Mouse (Mus musculus) midbrain, embryonic 14.5 days (tissue): Measurements from ENCODE around the gene Pdia4. TPM values are rescaled to one million over a fixed set of nuclear protein-coding genes. Genes with fewer than 3 reads are reported as not detected.
A peak's percentile ranks its signal among the peaks of the same experiment; 100 is the strongest.

Experiments
- ATAC-seq: fragments of 200-750 bp; cut with Nextera tagmentation; 2 replicates; pipeline ENCODE4 v1.8.0; 2017; ENCODE audit warnings: moderate number of reproducible peaks, moderate library complexity; ENCODE audit not compliant: low FRiP score, low TSS enrichment
- DNase-seq: peaks from one replicate; pipeline ENCODE4 v3.0.0-alpha.2; 2015
- H3K27ac ChIP-seq: fragments of 300-500 bp; sonication (generic); replicated peaks from 2 replicates; pipeline ENCODE4 v1.5.1; 2014; ENCODE audit warnings: mild to moderate bottlenecking, low read depth, low read length, moderate library complexity
- H3K27me3 ChIP-seq: fragments of 300-500 bp; sonication (generic); 2 replicates; pipeline ENCODE4 v1.6.1; 2014; ENCODE audit warnings: low read length, control low read depth, mixed read lengths; ENCODE audit not compliant: control insufficient read depth, insufficient read depth
- H3K36me3 ChIP-seq: fragments of 300-500 bp; sonication (generic); 2 replicates; pipeline ENCODE4 v1.6.1; 2014; ENCODE audit warnings: low read length, control low read depth; ENCODE audit not compliant: control insufficient read depth, insufficient read depth
- H3K4me1 ChIP-seq: fragments of 300-500 bp; sonication (generic); 2 replicates; pipeline ENCODE4 v1.6.1; 2014; ENCODE audit warnings: mild to moderate bottlenecking, antibody characterized with exemption, low read length, control low read depth; ENCODE audit not compliant: control insufficient read depth, insufficient read depth
- H3K4me2 ChIP-seq: fragments of 300-500 bp; sonication (generic); 2 replicates; pipeline ENCODE4 v1.6.1; 2014; ENCODE audit warnings: mild to moderate bottlenecking, low read length, moderate library complexity
- H3K4me3 ChIP-seq: fragments of 300-500 bp; sonication (generic); replicated peaks from 2 replicates; pipeline ENCODE4 v1.5.1; 2014; ENCODE audit warnings: low read depth, low read length
- H3K9ac ChIP-seq: fragments of 300-500 bp; sonication (generic); replicated peaks from 2 replicates; pipeline ENCODE4 v1.6.1; 2014; ENCODE audit warnings: mild to moderate bottlenecking, low read length, moderate library complexity
- H3K9me3 ChIP-seq: fragments of 300-500 bp; sonication (generic); 2 replicates; pipeline ENCODE4 v1.6.1; 2016; ENCODE audit warnings: low read length, control low read depth, mixed read lengths; ENCODE audit not compliant: control insufficient read depth
- WGBS: fragments of 180-500 bp; shearing (Covaris S2); extraction: QIAGEN DNeasy Blood & Tissue Kit; methylation state at CpG from one replicate; pipeline ENCODE4 v1.1.7; 2014; 5-methylcytosine and 5-hydroxymethylcytosine counted together
- polyA plus RNA-seq: library from polyadenylated mRNA; unstranded; fragments of >200 nt; fragmentation: Nextera tagmentation; extraction: Ambion mirVana; gene quantifications from 2 replicates; pipeline ENCODE4 v1.2.1, GENCODE M21; 2014

Pdia4 gene
- polyA plus RNA-seq, 1 experiment from 2014 or later: 148 TPM

DNA sequence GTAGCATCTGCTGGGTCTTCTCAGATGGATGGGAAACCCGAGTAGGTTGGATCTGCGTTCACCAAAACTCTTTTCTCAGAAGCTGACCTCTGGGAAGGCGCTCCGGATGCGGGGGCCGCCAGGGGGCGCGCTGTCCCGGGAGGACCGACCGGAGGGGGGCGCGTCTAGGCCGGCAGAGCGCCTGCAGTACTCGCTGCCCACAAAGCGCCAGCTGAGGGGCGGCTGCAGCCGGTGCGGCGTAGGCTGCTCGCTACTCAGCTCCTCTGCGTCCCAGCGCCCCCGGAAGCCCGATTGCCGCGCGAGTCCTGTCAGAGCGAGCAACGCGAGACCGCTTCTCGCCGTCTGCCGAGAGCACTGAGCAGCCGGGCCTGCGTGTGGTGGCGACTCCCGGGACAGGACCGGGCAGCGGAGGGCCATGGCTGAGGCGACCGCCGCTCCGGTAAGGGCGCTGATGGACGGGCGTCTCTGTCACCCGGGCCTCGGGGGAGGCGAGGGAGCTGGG lies 22.3 kb upstream of the Pdia4 start, which contains the start of gene Zfp398:
Zfp398 (plus strand) TSS at position 180 of the 502 bp plus-strand sequence.
- under 1% methylated on average over 52 of the region's 52 CpGs for WGBS

DNA sequence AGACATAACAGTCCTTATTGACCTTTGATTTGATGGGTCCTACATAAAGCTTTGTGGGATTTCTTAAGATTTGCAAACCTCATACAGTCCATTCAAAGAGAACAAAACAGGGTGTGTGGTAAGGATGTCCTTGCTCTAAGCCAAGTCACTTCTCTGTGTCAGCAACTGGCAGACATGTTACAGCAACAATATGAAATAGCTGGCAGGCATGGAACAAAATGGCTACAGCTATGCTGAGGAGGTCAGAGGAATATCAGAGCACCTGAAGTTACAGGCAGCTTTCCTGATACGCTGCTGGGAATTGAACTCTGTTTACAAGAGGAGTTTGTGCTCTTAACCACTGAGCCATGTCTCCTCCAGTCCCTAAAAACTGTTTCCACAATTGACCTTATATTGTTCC lies 19.0 kb upstream of the Pdia4 start:
- ATAC-seq (no peak), DNase-seq (no peak)
- Histone ChIP-seq H3K27ac (no peak overlapping the region), H3K4me1 (peaks cover 16% of the 10 kb centered on the region), H3K4me3 (no peak overlapping the region), H3K9me3 (no peaks in the 10 kb centered on the region), H3K9ac (no peak overlapping the region), H3K36me3 (no peaks in the 10 kb centered on the region), H3K27me3 (no peaks in the 10 kb centered on the region), H3K4me2 (no peak overlapping the region)
- WGBS: 88% methylated on average over 1 of the region's 1 CpGs

More for the DNA sequence above, 22.3 kb upstream of the Pdia4 start, which contains the start of gene Zfp398:
- Histone ChIP-seq H3K4me3 (peak within 1 kb of the TSS; percentile 96), H3K36me3 (peaks cover 5% of the 10 kb centered on the region), H3K9me3 (no peaks in the 10 kb centered on the region), H3K9ac (peak within 1 kb of the TSS; percentile 95), H3K27ac (peak within 1 kb of the TSS; percentile 97), H3K27me3 (no peaks in the 10 kb centered on the region), H3K4me1 (peaks cover 14% of the 10 kb centered on the region; the same call in 1 of the 2 replicates), H3K4me2 (peak within 1 kb of the TSS; percentile 84)
- DNase-seq (peak; percentile 96), ATAC-seq (peak; percentile 94)

DNA sequence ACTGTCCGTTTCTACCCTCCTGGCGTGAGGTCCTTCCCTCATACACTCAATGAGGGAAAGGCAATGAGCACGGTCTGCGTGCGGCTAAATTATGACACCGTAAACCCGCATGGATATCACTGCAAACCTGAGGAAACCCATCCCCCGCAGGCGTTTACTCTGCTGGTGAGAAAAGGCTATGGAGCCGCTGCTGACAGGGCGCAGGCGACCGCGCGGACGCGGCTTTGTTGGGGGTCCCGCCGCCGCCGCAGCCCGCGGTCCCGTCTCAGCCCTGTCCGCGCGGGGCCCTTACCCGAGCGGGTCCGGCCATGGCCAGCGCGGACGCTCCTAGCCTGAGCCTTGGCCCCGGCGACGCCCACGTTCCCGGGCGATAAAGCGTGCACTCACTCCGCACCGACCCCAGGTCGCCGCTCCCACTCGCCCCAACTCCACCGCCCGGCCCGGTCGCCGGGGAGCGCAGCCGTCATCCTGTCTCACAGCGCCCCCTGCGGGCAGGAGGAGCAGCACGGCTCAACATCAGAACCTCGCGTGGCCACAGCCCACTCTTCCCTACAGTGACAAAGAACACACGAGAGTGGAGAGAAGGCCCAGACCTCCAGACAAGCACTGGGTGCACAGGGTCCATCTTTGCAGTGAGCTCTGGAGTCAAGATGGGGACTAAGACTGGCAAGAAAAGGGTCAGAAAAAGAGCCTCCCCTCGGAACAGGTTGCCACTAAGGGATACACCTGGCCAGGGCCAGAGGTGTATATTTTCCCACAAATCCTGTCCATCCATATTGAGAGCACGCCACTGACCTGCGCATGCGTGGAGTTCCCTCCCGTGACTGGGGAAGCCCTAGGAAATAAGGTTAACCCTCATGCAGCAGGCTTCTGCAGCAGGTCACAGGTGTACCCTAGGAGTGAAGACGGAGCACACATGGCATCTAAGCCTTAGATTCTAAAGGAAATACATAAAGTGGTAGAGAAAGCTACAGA lies 17.2 kb upstream of the Pdia4 start, which contains the start of gene Zfp786:
Zfp786 (minus strand) TSS at position 764 of the 975 bp plus-strand sequence.
- ATAC-seq (peak; percentile 90), DNase-seq (peak; percentile 97)
- Histone ChIP-seq H3K4me2 (peak within 1 kb of the TSS; percentile 66), H3K27me3 (no peaks in the 10 kb centered on the region), H3K9ac (peak within 1 kb of the TSS; percentile 93), H3K9me3 (no peaks in the 10 kb centered on the region), H3K27ac (peak within 1 kb of the TSS; percentile 98), H3K4me3 (peak within 1 kb of the TSS; percentile 79), H3K36me3 (peaks cover 3% of the 10 kb centered on the region), H3K4me1 (peaks cover 10% of the 10 kb centered on the region)
- WGBS: under 1% methylated on average over 64 of the region's 64 CpGs

DNA sequence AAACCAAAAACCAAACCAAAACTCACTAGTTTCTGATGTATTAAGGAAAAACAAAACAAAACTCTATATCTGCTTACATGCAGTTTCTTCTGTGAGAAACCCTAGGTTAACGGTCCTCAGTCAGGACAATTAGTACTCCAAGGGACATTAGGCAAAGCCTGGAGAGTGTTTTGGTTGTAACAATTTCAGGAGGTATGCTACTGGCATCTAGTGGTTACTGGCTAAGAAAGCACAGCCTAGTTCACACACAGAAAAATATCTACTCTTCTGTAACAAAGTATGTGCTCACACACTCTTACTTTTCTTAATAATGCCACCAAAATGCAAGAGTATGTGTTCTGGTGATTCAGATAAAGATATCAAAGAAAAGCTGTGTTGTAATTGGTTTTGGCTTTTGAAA lies 15.7 kb upstream of the Pdia4 start:
- peak overlapping the region; percentile 79 for H3K4me3 ChIP-seq
- H3K4me1 ChIP-seq: peaks cover 10% of the 10 kb centered on the region
- WGBS: 35% methylated on average over 1 of the region's 1 CpGs
- H3K36me3 ChIP-seq: peaks cover 17% of the 10 kb centered on the region
- H3K27ac ChIP-seq: no peak overlapping the region; the same call in 1 of the 2 replicates
- no peaks in the 10 kb centered on the region for H3K9me3 ChIP-seq
- H3K27me3 ChIP-seq: no peaks in the 10 kb centered on the region
- peak overlapping the region; percentile 93; the same call in 1 of the 2 replicates for H3K9ac ChIP-seq
- DNase-seq (peak; percentile 64), ATAC-seq (no peak)
- H3K4me2 ChIP-seq: peak overlapping the region; percentile 66

GRCm38 (mm10) chr6:47827462-47827861 lies 14.2 kb upstream of the Pdia4 start:
- H3K4me3 ChIP-seq: no peak overlapping the region

DNA sequence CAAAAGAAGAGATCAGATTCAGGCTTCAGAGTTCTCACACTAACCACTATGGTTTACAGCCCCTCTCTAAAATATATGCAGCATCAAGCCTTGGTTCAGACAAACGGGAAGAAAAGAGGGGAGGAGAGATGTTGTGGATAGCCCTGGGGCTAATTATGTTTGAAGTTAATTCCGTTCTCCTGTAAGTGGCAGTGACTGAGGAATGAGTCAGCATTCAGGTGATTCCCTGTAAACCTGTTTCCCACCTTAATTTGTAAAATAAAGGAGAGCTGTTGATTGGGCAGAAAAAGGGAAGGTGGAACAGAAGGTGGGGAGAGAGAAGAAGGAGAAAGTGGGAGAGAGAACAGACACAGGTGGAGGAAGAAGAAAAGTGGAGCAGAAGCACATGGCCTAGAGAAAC lies 11.0 kb upstream of the Pdia4 start:
- Histone ChIP-seq H3K36me3 (peaks cover 64% of the 10 kb centered on the region), H3K4me2 (no peak overlapping the region), H3K27me3 (no peaks in the 10 kb centered on the region), H3K4me1 (peaks cover 7% of the 10 kb centered on the region), H3K4me3 (no peak overlapping the region), H3K9me3 (no peaks in the 10 kb centered on the region), H3K9ac (no peak overlapping the region), H3K27ac (no peak overlapping the region)
- 61% methylated on average over 2 of the region's 2 CpGs for WGBS
- DNase-seq (no peak), ATAC-seq (no peak)

More at GRCm38 (mm10) chr6:47827462-47827861, 14.2 kb upstream of the Pdia4 start:
- DNase-seq: no peak
- ATAC-seq: no peak
- H3K9ac ChIP-seq: no peak overlapping the region
- H3K27me3 ChIP-seq: no peaks in the 10 kb centered on the region
- 94% methylated on average over 4 of the region's 4 CpGs for WGBS
- H3K9me3 ChIP-seq: no peaks in the 10 kb centered on the region
- H3K27ac ChIP-seq: no peak overlapping the region
- no peak overlapping the region for H3K4me2 ChIP-seq
- H3K36me3 ChIP-seq: peaks cover 32% of the 10 kb centered on the region
- peaks cover 10% of the 10 kb centered on the region for H3K4me1 ChIP-seq

- Histone ChIP-seq H3K4me2 (no peak overlapping the region), H3K36me3 (peaks cover 83% of the 10 kb centered on the region), H3K9ac (no peak overlapping the region), H3K4me3 (no peak overlapping the region), H3K27me3 (no peaks in the 10 kb centered on the region), H3K9me3 (no peaks in the 10 kb centered on the region), H3K4me1 (no peaks in the 10 kb centered on the region), H3K27ac (no peak overlapping the region)
- 89% methylated on average over 6 of the region's 6 CpGs for WGBS
- DNase-seq (no peak), ATAC-seq (no peak)
Measured at GRCm38 (mm10) chr6:47821776-47822175, 8.5 kb upstream of the Pdia4 start.

- no peaks in the 10 kb centered on the region for H3K9me3 ChIP-seq
- peaks cover 83% of the 10 kb centered on the region for H3K36me3 ChIP-seq
- H3K4me1 ChIP-seq: no peaks in the 10 kb centered on the region
- H3K4me2 ChIP-seq: no peak overlapping the region
- no peak overlapping the region for H3K27ac ChIP-seq
- DNase-seq (no peak), ATAC-seq (no peak)
- H3K9ac ChIP-seq: no peak overlapping the region
- no peaks in the 10 kb centered on the region for H3K27me3 ChIP-seq
- 97% methylated on average over 5 of the region's 5 CpGs for WGBS
- no peak overlapping the region for H3K4me3 ChIP-seq
Measured at GRCm38 (mm10) chr6:47821236-47821635, 8.0 kb upstream of the Pdia4 start.
